In genomic region chr8:123213118-123213772, GRCm38 (mm10) we compare ENCODE assay signal across 7 mouse cellular contexts. TPM values are rescaled to one million over a fixed set of nuclear protein-coding genes. Genes with fewer than 3 reads are reported as not detected.
DNase-seq lines count a peak whose midpoint lies in the region; ATAC-seq and TF ChIP-seq lines count a peak whose summit lies in the region.

No protein-coding gene starts in this region.

- H3K4me2 ChIP-seq in CH12.LX (ENCODE audit: insufficient read depth, low read depth, poor library complexity, severe bottlenecking): peak overlapping the region; percentile 35
- peak overlapping the region; percentile 81 for H3K4me2 ChIP-seq in heart, embryonic 11.5 days
- peak overlapping the region; percentile 91 for H3K4me2 ChIP-seq in liver, embryonic 15.5 days

- TF ChIP-seq POLR2A in CH12.LX (IDR thresholded peaks at IDR 0.05; ENCODE audit: low read depth, low read length): no peak

- H3K79me2 ChIP-seq in CH12.LX (replicated peaks; ENCODE audit: control insufficient read depth, extremely low read depth, insufficient read depth, poor library complexity, severe bottlenecking): peaks cover 16% of the 10 kb centered on the region

- H3K9ac ChIP-seq in CH12.LX (ENCODE audit: insufficient read depth, low read depth) (peak overlapping the region; percentile 73), ES-E14 (ENCODE audit: insufficient read depth, low read depth, low read length, poor library complexity, severe bottlenecking) (peak overlapping the region; percentile 58)
- H3K9ac ChIP-seq in heart, embryonic 11.5 days (ENCODE audit: low read depth, low read length): peak overlapping the region; percentile 96
- H3K9ac ChIP-seq in liver, embryonic 15.5 days: peak overlapping the region; percentile 90

- TF ChIP-seq EP300 in CH12.LX (IDR thresholded peaks at IDR 0.05; ENCODE audit: low read length): no peak

- H3K4me1 ChIP-seq in CH12.LX (ENCODE audit: control insufficient read depth in 1 of 2, insufficient read depth in 2 of 2) (peaks cover 0 to 17% of the 10 kb centered on the region in 2 experiments; a peak in 2 of 4 replicates), ES-E14 (ENCODE audit: control insufficient read depth in 2 of 2, insufficient read depth in 2 of 2, low read length in 2 of 2, poor library complexity in 1 of 2) (peaks cover 2 to 3% of the 10 kb centered on the region in 2 experiments; a peak in 2 of 4 replicates)
- peaks cover 21% of the 10 kb centered on the region for H3K4me1 ChIP-seq in heart, embryonic 11.5 days (ENCODE audit: control insufficient read depth, insufficient read depth, low read length)
- peaks cover 29% of the 10 kb centered on the region for H3K4me1 ChIP-seq in liver, embryonic 15.5 days (replicated peaks)

- no peak for TF ChIP-seq RAD21 in CH12.LX (IDR thresholded peaks at IDR 0.05; ENCODE audit: low read depth, low read length)

- peaks cover 23 to 28% of the 10 kb centered on the region in 2 experiments for H3K36me3 ChIP-seq in CH12.LX (replicated peaks in 1 of 2; ENCODE audit: control insufficient read depth in 1 of 2, insufficient read depth in 1 of 2, low read length in 1 of 2)
- H3K36me3 ChIP-seq in ES-E14 (ENCODE audit: control insufficient read depth, insufficient read depth, low read length, poor library complexity, severe bottlenecking): peaks cover 15% of the 10 kb centered on the region
- H3K36me3 ChIP-seq in heart, embryonic 11.5 days (ENCODE audit: control insufficient read depth, insufficient read depth, low read length): peaks cover 2% of the 10 kb centered on the region; the same call in 1 of the 2 replicates
- peaks cover 21% of the 10 kb centered on the region for H3K36me3 ChIP-seq in liver, embryonic 15.5 days (replicated peaks)

- no peak for ATAC-seq in heart, embryonic 11.5 days (replicated peaks; ENCODE audit: insufficient number of reproducible peaks, low FRiP score, low TSS enrichment)
- ATAC-seq in liver, embryonic 15.5 days (ENCODE audit: insufficient read depth): peak; percentile 26
- no peak for ATAC-seq in activated CD4-positive, CD25-positive, alpha-beta regulatory T cell, adult 4 months

- TF ChIP-seq CTCF in CH12.LX (conservative IDR thresholded peaks at IDR 0.05 in 1 of 2, IDR thresholded peaks at IDR 0.05 in 1 of 2; ENCODE audit: low read depth in 2 of 2, low read length in 2 of 2): no peak

- H3K27me3 ChIP-seq in CH12.LX (replicated peaks): peaks cover 5% of the 10 kb centered on the region
- H3K27me3 ChIP-seq in heart, embryonic 11.5 days (ENCODE audit: control insufficient read depth, insufficient read depth, low read length): no peaks in the 10 kb centered on the region
- peaks cover 8% of the 10 kb centered on the region; the same call in 1 of the 2 replicates for H3K27me3 ChIP-seq in liver, embryonic 15.5 days

- 17% methylated on average over 22 of the region's 22 CpGs for WGBS in heart, embryonic 11.5 days (ENCODE audit: insufficient replicate concordance)
- 23% methylated on average over 22 of the region's 22 CpGs for WGBS in liver, embryonic 15.5 days (ENCODE audit: insufficient replicate concordance)

- in situ Hi-C loops in CH12.LX (cut with MboI; ENCODE audit: low pct_ligation_motif_present, low pct_unique_long_range_greater_than_20kb, low sequenced_read_pairs) (no loop called here), ES-E14 (cut with MboI; ENCODE audit: low sequenced_read_pairs in 2 of 2, unreplicated experiment in 2 of 2) (no loop called here)

- H3K27ac ChIP-seq in CH12.LX (ENCODE audit: insufficient read depth, low read depth): no peak overlapping the region
- no peak overlapping the region for H3K27ac ChIP-seq in ES-E14 (ENCODE audit: insufficient read depth, low read depth, low read length, poor library complexity, severe bottlenecking)
- peak overlapping the region; percentile 42 for H3K27ac ChIP-seq in heart, embryonic 11.5 days (ENCODE audit: low read depth, low read length)
- H3K27ac ChIP-seq in liver, embryonic 15.5 days (replicated peaks): peak overlapping the region; percentile 54; the same call in 1 of the 2 replicates

- H3K4me3 ChIP-seq in CH12.LX (replicated peaks in 1 of 3; ENCODE audit: low read depth in 2 of 3, low read length in 2 of 3, poor library complexity in 1 of 3) (peak overlapping the region; percentile 54 to 96 (median 59)), ES-E14 (ENCODE audit: insufficient read depth in 1 of 2, low read depth in 1 of 2, low read length in 2 of 2, poor library complexity in 1 of 2, severe bottlenecking in 1 of 2) (peak overlapping the region; percentile 62 to 95)
- H3K4me3 ChIP-seq in heart, embryonic 11.5 days (ENCODE audit: low read depth, low read length): peak overlapping the region; percentile 95
- H3K4me3 ChIP-seq in liver, embryonic 15.5 days (replicated peaks): peak overlapping the region; percentile 81

- dilution Hi-C loops in CH12.LX (cut with MboI; ENCODE audit: extremely low pct_ligation_motif_present, extremely low pct_unique_long_range_greater_than_20kb, low sequenced_read_pairs): no loop called here

- DNase-seq in CH12.LX (ENCODE audit: extremely low read depth) (no peak), ES-E14 (ENCODE audit: low read depth, low spot score) (no peak)
- DNase-seq in ovary, postnatal 14 days (ENCODE audit: low spot score): no peak
- DNase-seq in urinary bladder, postnatal 25 days (ENCODE audit: low spot score): no peak

- H3K9me3 ChIP-seq in CH12.LX (replicated peaks; ENCODE audit: low read length) (no peaks in the 10 kb centered on the region), ES-E14 (ENCODE audit: control insufficient read depth, insufficient read depth, low read depth, low read length) (no peaks in the 10 kb centered on the region)
- no peaks in the 10 kb centered on the region for H3K9me3 ChIP-seq in heart, embryonic 11.5 days (replicated peaks; ENCODE audit: control insufficient read depth, low read length)
- H3K9me3 ChIP-seq in liver, embryonic 15.5 days (replicated peaks): no peaks in the 10 kb centered on the region

TF ChIP-seq in CH12.LX, 34 proteins besides CTCF, POLR2A, EP300 and RAD21 (continues in another document):
- no peak for TF ChIP-seq ZNF384 (IDR thresholded peaks at IDR 0.05; ENCODE audit: low read depth, low read length)
- no peak for TF ChIP-seq ETS1 (conservative IDR thresholded peaks at IDR 0.05; ENCODE audit: low read depth, low read length)
- TF ChIP-seq MAX (IDR thresholded peaks at IDR 0.05; ENCODE audit: low read length): no peak
- TF ChIP-seq POLR2AphosphoS2 (IDR thresholded peaks at IDR 0.05; ENCODE audit: low read depth, low read length): no peak
- no peak for TF ChIP-seq ZC3H11A (IDR thresholded peaks at IDR 0.05; ENCODE audit: low read depth, low read length)

TF ChIP-seq in ES-E14, 5 proteins besides CTCF, POLR2A, EP300 and RAD21:
- TF ChIP-seq MAFK (IDR thresholded peaks at IDR 0.05; ENCODE audit: insufficient read depth, low read depth, low read length) (no peak), ZC3H11A (IDR thresholded peaks at IDR 0.05; ENCODE audit: borderline replicate concordance, low read depth, low read length) (no peak), HCFC1 (IDR thresholded peaks at IDR 0.05; ENCODE audit: borderline replicate concordance, insufficient read depth, low read length) (no peak), ZNF384 (IDR thresholded peaks at IDR 0.05; ENCODE audit: low read depth, low read length) (no peak), CHD2 (IDR thresholded peaks at IDR 0.05; ENCODE audit: low read depth, low read length) (no peak)
TF ChIP-seq in ES-E14: peak in this region for 0.

RNA-seq across cellular contexts. Expression of gene Spata33, which starts 0.6 kb away (rescaled TPM):
- total RNA-seq in CH12.LX (2012; rRNA removed): 0.38 and 0.46 TPM in 2 replicates
- total RNA-seq in CH12.LX (2014; rRNA removed): 0.35 and 0.36 TPM in 2 replicates
- polyA plus RNA-seq in CH12.LX (2012; ENCODE audit: insufficient read length, low read depth): 0.41 and 0.44 TPM in 2 replicates
- 1.2 and 1.4 TPM in 2 replicates for total RNA-seq in ES-E14 (2012; rRNA removed)
- 3.4 and 5.0 TPM in 2 replicates for polyA plus RNA-seq in heart, embryonic 11.5 days (2014; fragmentation: Nextera tagmentation; extraction: Ambion mirVana)
- polyA plus RNA-seq in liver, embryonic 15.5 days (2015; fragmentation: Nextera tagmentation; extraction: Ambion mirVana): 0.18 and 0.37 TPM in 2 replicates
- not detected for polyA plus RNA-seq in activated CD4-positive, CD25-positive, alpha-beta regulatory T cell, adult 4 months (2017; shearing (Covaris generic))

RNA-seq across cellular contexts. Expression of gene Chmp1a, which starts 0.7 kb away (rescaled TPM):
- total RNA-seq in CH12.LX (2012; rRNA removed): 69.5 and 103 TPM in 2 replicates
- 80.8 and 83.2 TPM in 2 replicates for total RNA-seq in CH12.LX (2014; rRNA removed)
- polyA plus RNA-seq in CH12.LX (2012; ENCODE audit: insufficient read length, low read depth): 67.0 and 67.5 TPM in 2 replicates
- total RNA-seq in ES-E14 (2012; rRNA removed): 68.8 and 86.0 TPM in 2 replicates
- polyA plus RNA-seq in heart, embryonic 11.5 days (2014; fragmentation: Nextera tagmentation; extraction: Ambion mirVana): 63.1 and 74.1 TPM in 2 replicates
- 59.5 and 63.8 TPM in 2 replicates for polyA plus RNA-seq in liver, embryonic 15.5 days (2015; fragmentation: Nextera tagmentation; extraction: Ambion mirVana)
- polyA plus RNA-seq in activated CD4-positive, CD25-positive, alpha-beta regulatory T cell, adult 4 months (2017; shearing (Covaris generic)): 100 to 1,000 TPM; 108 to 109 TPM

RNA-seq across cellular contexts. Expression of gene Cdk10, which starts 11.4 kb away (rescaled TPM):
- total RNA-seq in CH12.LX (2012; rRNA removed) (33.7 and 35.7 TPM in 2 replicates), CH12.LX (2014; rRNA removed) (24.8 and 28.6 TPM in 2 replicates), ES-E14 (2012; rRNA removed) (42.7 and 58.9 TPM in 2 replicates)
- 33.9 and 38.0 TPM in 2 replicates for polyA plus RNA-seq in CH12.LX (2012; ENCODE audit: insufficient read length, low read depth)
- 22.6 and 24.2 TPM in 2 replicates for polyA plus RNA-seq in heart, embryonic 11.5 days (2014; fragmentation: Nextera tagmentation; extraction: Ambion mirVana)
- 8.9 and 9.0 TPM in 2 replicates for polyA plus RNA-seq in liver, embryonic 15.5 days (2015; fragmentation: Nextera tagmentation; extraction: Ambion mirVana)
- 10 to 100 TPM; 12.0 to 21.3 TPM for polyA plus RNA-seq in activated CD4-positive, CD25-positive, alpha-beta regulatory T cell, adult 4 months (2017; shearing (Covaris generic))

RNA-seq across cellular contexts. Expression of gene Spata2l, which starts 22.8 kb away (rescaled TPM):
- total RNA-seq in CH12.LX (2012; rRNA removed) (2.1 and 2.3 TPM in 2 replicates), CH12.LX (2014; rRNA removed) (0.63 and 0.95 TPM in 2 replicates), ES-E14 (2012; rRNA removed) (1.2 and 1.7 TPM in 2 replicates)
- polyA plus RNA-seq in CH12.LX (2012; ENCODE audit: insufficient read length, low read depth): 1.4 and 1.9 TPM in 2 replicates
- polyA plus RNA-seq in heart, embryonic 11.5 days (2014; fragmentation: Nextera tagmentation; extraction: Ambion mirVana): 1.6 TPM in 2 replicates
- 2.2 and 2.9 TPM in 2 replicates for polyA plus RNA-seq in liver, embryonic 15.5 days (2015; fragmentation: Nextera tagmentation; extraction: Ambion mirVana)
- 1 to 10 TPM; 7.7 to 8.8 TPM for polyA plus RNA-seq in activated CD4-positive, CD25-positive, alpha-beta regulatory T cell, adult 4 months (2017; shearing (Covaris generic))

RNA-seq across cellular contexts. Expression of gene Dpep1, which starts 27.2 kb away (rescaled TPM):
- total RNA-seq in CH12.LX (2012; rRNA removed) (not detected in 2 replicates), CH12.LX (2014; rRNA removed) (not detected in 2 replicates), ES-E14 (2012; rRNA removed) (not detected in 2 replicates)
- not detected in 2 replicates for polyA plus RNA-seq in CH12.LX (2012; ENCODE audit: insufficient read length, low read depth)
- polyA plus RNA-seq in heart, embryonic 11.5 days (2014; fragmentation: Nextera tagmentation; extraction: Ambion mirVana): 1.0 and 1.3 TPM in 2 replicates
- 0.21 and 0.26 TPM in 2 replicates for polyA plus RNA-seq in liver, embryonic 15.5 days (2015; fragmentation: Nextera tagmentation; extraction: Ambion mirVana)
- not detected for polyA plus RNA-seq in activated CD4-positive, CD25-positive, alpha-beta regulatory T cell, adult 4 months (2017; shearing (Covaris generic))

Comparison
In these comparisons a context has a peak if more than half of its experiments do, and no peak if none do; other contexts are left out.
1. H3K27ac ChIP-seq: peak in heart, embryonic 11.5 days (single experiment) and liver, embryonic 15.5 days (single experiment); none in CH12.LX (single experiment) and ES-E14 (single experiment).
2. H3K4me2 ChIP-seq: peak in every context shown above with its lines; median percentile 91 in liver, embryonic 15.5 days; 81 in heart, embryonic 11.5 days; 35 in CH12.LX.
3. Peak in every context shown above with its lines, with median percentiles within 50 percentile points of each other: H3K4me3 ChIP-seq and H3K9ac ChIP-seq.